Mouse (Mus musculus): ENCODE measurements around the gene Mrps34. TPM values are rescaled to one million over a fixed set of nuclear protein-coding genes. Genes with fewer than 3 reads are reported as not detected.

The Mrps34 gene
- polyA plus RNA-seq, 1 experiment, result 142 TPM

Other genes with a start within 250 kb of the Mrps34 start
- gene Slc9a3r2, start 244.8 kb upstream of the Mrps34 start, polyA plus RNA-seq (2012; rRNA removed), result 61.6 and 83.0 TPM in 2 replicates
- gene Npw, start 236.7 kb upstream of the Mrps34 start, polyA plus RNA-seq (2012; rRNA removed), result not detected in 2 replicates
- gene Zfp598, start 225.4 kb upstream of the Mrps34 start, polyA plus RNA-seq (2012; rRNA removed), result 51.3 and 56.6 TPM in 2 replicates
- 0.18 and 0.23 TPM in 2 replicates for gene Syngr3, start 205.2 kb upstream of the Mrps34 start, polyA plus RNA-seq (2012; rRNA removed)
- gene Gfer, start 199.0 kb upstream of the Mrps34 start, polyA plus RNA-seq (2012; rRNA removed), result 25.6 and 27.6 TPM in 2 replicates
- 6.2 and 7.1 TPM in 2 replicates for gene Noxo1, start 198.9 kb upstream of the Mrps34 start, polyA plus RNA-seq (2012; rRNA removed)
- gene Tbl3, start 187.5 kb upstream of the Mrps34 start, polyA plus RNA-seq (2012; rRNA removed), result 44.4 and 61.9 TPM in 2 replicates
- gene Rnf151, start 177.1 kb upstream of the Mrps34 start, polyA plus RNA-seq (2012; rRNA removed), result 2.3 and 3.4 TPM in 2 replicates
- gene Rps2, start 177.0 kb upstream of the Mrps34 start, polyA plus RNA-seq (2012; rRNA removed), result 2,300 and 2,553 TPM in 2 replicates
- 370 and 426 TPM in 2 replicates for gene Ndufb10, start 170.6 kb upstream of the Mrps34 start, polyA plus RNA-seq (2012; rRNA removed)
- gene Rpl3l, start 167.3 kb upstream of the Mrps34 start, polyA plus RNA-seq (2012; rRNA removed), result 31.1 and 36.7 TPM in 2 replicates
- gene Msrb1, start 158.5 kb upstream of the Mrps34 start, polyA plus RNA-seq (2012; rRNA removed), result 112 and 152 TPM in 2 replicates
- 26.1 and 35.8 TPM in 2 replicates for gene Hs3st6, start 142.1 kb upstream of the Mrps34 start, polyA plus RNA-seq (2012; rRNA removed)
- 0.06 and 0.16 TPM in 2 replicates for gene Meiob, start 90.8 kb upstream of the Mrps34 start, polyA plus RNA-seq (2012; rRNA removed)
- 134 and 172 TPM in 2 replicates for gene Hagh, start 55.0 kb upstream of the Mrps34 start, polyA plus RNA-seq (2012; rRNA removed)
- 12.6 and 13.1 TPM in 2 replicates for gene Fahd1, start 44.8 kb upstream of the Mrps34 start, polyA plus RNA-seq (2012; rRNA removed)
- gene Igfals, start 29.1 kb upstream of the Mrps34 start, polyA plus RNA-seq (2012; rRNA removed), result 18.9 and 70.3 TPM in 2 replicates
- gene Nubp2, start 8.8 kb upstream of the Mrps34 start, polyA plus RNA-seq (2012; rRNA removed), result 31.3 and 31.7 TPM in 2 replicates
- gene Spsb3, start 8.5 kb upstream of the Mrps34 start, polyA plus RNA-seq (2012; rRNA removed), result 67.0 and 77.8 TPM in 2 replicates
- 70.6 and 72.3 TPM in 2 replicates for gene Eme2, start within 50 bp of the Mrps34 start, polyA plus RNA-seq (2012; rRNA removed)
- gene Nme3, start 1.4 kb downstream of the Mrps34 start, polyA plus RNA-seq (2012; rRNA removed), result 76.6 and 85.3 TPM in 2 replicates
- 75.0 and 90.0 TPM in 2 replicates for gene Mapk8ip3, start 41.9 kb downstream of the Mrps34 start, polyA plus RNA-seq (2012; rRNA removed)
- gene Jpt2, start 65.6 kb downstream of the Mrps34 start, polyA plus RNA-seq (2012; rRNA removed), result 40.0 and 54.9 TPM in 2 replicates
- gene Cramp1l, start 120.7 kb downstream of the Mrps34 start, polyA plus RNA-seq (2012; rRNA removed), result 18.2 and 19.6 TPM in 2 replicates
- gene Ift140, start 121.0 kb downstream of the Mrps34 start, polyA plus RNA-seq (2012; rRNA removed), result 15.9 and 17.7 TPM in 2 replicates
- 37.6 and 53.0 TPM in 2 replicates for gene Tmem204, start 188.5 kb downstream of the Mrps34 start, polyA plus RNA-seq (2012; rRNA removed)
- gene Telo2, start 220.9 kb downstream of the Mrps34 start, polyA plus RNA-seq (2012; rRNA removed), result 17.3 and 25.3 TPM in 2 replicates
- gene Ptx4, start 225.6 kb downstream of the Mrps34 start, polyA plus RNA-seq (2012; rRNA removed), result 0.15 and 0.18 TPM in 2 replicates
- 82.7 and 93.5 TPM in 2 replicates for gene Clcn7, start 238.3 kb downstream of the Mrps34 start, polyA plus RNA-seq (2012; rRNA removed)

Data from gonadal fat pad, adult 2 months (tissue).